Mouse (Mus musculus) CH12.LX (cell line): ENCODE measurements at regions not wholly inside any gene's neighbourhood (a gene's known extent, or its start where the extent isn't known, plus 50 kb on each side); places are given as distances from the start of the nearest gene placed in this dataset.

Experiments
- BHLHE40 ChIP-seq: IDR thresholded peaks from 2 replicates; pipeline ENCODE4 v1.6.1; 2011; ENCODE audit warnings: mild to moderate bottlenecking, low read depth, low read length, improper control_type of control experiment
- CTCF ChIP-seq, 2 experiments: IDR thresholded peaks in 1 of 2; conservative IDR thresholded peaks in 1 of 2; 2 replicates each; pipeline ENCODE4 v1.5.1; 2011 to 2012; ENCODE audit warnings: low read depth in 2 of 2, low read length in 2 of 2, improper control_type of control experiment in 1 of 2, inconsistent platforms in 1 of 2, mild to moderate bottlenecking in 1 of 2, moderate library complexity in 1 of 2
- EP300 ChIP-seq: IDR thresholded peaks from 2 replicates; pipeline ENCODE4 v1.6.1; 2011; ENCODE audit warnings: low read length, improper control_type of control experiment
- ETS1 ChIP-seq: conservative IDR thresholded peaks from 2 replicates; pipeline ENCODE4 v1.6.1; 2012; ENCODE audit warnings: low read depth, mild to moderate bottlenecking, inconsistent platforms, low read length, improper control_type of control experiment, moderate library complexity
- HCFC1 ChIP-seq: IDR thresholded peaks from 2 replicates; pipeline ENCODE4 v1.6.1; 2012; ENCODE audit warnings: low read depth, mild to moderate bottlenecking, inconsistent platforms, low read length, improper control_type of control experiment
- JUND ChIP-seq: conservative IDR thresholded peaks from 2 replicates; pipeline ENCODE4 v1.6.1; 2011; ENCODE audit warnings: low read depth, low read length, improper control_type of control experiment
- MAFK ChIP-seq: IDR thresholded peaks from 2 replicates; pipeline ENCODE4 v1.6.1; 2011; ENCODE audit warnings: low read length, improper control_type of control experiment; ENCODE audit not compliant: insufficient replicate concordance
- MYC ChIP-seq: IDR thresholded peaks from 2 replicates; pipeline ENCODE4 v1.6.1; 2011; ENCODE audit warnings: low read depth, mild to moderate bottlenecking, improper control_type of control experiment, low read length
- TCF12 ChIP-seq: IDR thresholded peaks from 2 replicates; pipeline ENCODE4 v1.6.1; 2014; ENCODE audit warnings: low read depth, mild to moderate bottlenecking, inconsistent platforms, low read length, improper control_type of control experiment
- ZC3H11A ChIP-seq: IDR thresholded peaks from 2 replicates; pipeline ENCODE4 v1.6.1; 2012; ENCODE audit warnings: low read depth, mild to moderate bottlenecking, inconsistent platforms, low read length, improper control_type of control experiment
- ZNF384 ChIP-seq: IDR thresholded peaks from 2 replicates; pipeline ENCODE4 v1.6.1; 2012; ENCODE audit warnings: low read depth, low read length, improper control_type of control experiment, inconsistent platforms

DNA sequence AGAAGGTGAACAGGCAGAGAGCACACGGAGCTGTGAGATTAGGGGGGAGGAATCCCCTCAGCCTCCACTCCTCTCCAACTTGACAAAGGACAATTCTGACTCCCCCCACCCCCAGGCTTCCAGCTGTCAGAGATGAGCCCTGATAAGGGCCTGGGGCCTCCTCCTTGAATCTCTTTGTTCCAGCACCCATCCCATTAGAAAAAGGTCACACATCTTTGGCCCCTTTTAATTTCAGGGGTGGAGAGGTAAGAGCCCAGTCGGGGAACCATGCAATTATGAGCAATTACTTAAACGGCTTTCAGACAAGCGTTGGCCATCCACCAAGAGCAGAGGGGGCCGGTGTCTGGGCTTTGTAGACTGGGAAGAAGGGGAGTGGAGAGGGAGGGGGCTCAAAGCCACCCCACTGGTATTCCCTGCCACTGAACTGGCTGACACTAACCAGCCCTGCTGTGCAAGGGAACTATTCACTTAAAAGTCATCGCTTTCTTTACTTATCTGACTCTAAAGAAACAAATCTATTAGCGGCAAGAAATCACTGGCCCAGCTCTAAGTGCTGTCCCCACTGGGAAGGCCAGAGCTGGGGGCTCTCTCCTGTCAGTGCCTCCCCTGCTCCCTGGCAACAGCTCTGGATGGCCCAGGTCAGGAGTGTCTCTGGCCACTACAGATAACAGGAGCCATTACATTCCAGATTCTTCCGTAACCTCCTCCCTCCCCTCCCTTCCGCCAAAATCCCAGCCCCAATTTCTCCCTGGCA, 98.4 kb upstream of the Cdkn3 start:
- TF ChIP-seq CTCF (conservative IDR thresholded peaks at IDR 0.05 in 1 of 2, IDR thresholded peaks at IDR 0.05 in 1 of 2; ENCODE audit: low read depth in 2 of 2, low read length in 2 of 2) (no peak), HCFC1 (no peak), TCF12 (no peak), ZNF384 (no peak), EP300 (no peak), MAFK (no peak), JUND (no peak), ZC3H11A (no peak), BHLHE40 (no peak), ETS1 (no peak), MYC (no peak)
